Mouse (Mus musculus): ENCODE results near the gene Pxt1.

DNA sequence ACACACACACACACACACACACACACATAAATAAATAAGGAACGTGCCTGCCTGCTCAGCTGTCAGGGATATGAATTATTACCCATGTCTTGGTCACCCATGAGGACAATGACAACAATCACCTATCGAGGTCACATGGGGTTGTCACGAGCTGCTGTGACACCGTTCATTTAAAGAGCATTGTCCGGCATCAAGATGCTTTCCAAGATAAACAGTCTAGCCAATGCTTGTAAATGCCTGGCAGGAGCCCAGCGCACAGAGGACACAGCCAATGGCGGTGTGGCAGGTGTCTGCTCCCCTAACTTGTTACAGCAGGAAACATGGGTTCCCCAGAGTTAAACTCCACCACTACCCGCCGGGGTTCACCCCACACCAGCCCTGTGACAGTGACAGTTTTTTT lies 15.6 kb downstream of the Pxt1 start:
- no peak for TF ChIP-seq CTCF (IDR thresholded peaks at IDR 0.05; ENCODE audit: extremely low read depth, insufficient read length, insufficient replicate concordance, low read depth, low read length)
- no peak for TF ChIP-seq POLR2A (IDR thresholded peaks at IDR 0.05; ENCODE audit: low read depth, low read length)

Measured in small intestine, adult 2 months (tissue).